Mouse (Mus musculus): Measurements from ENCODE around the gene Prpf19. TPM values are rescaled to one million over a fixed set of nuclear protein-coding genes. Genes with fewer than 3 reads are reported as not detected.

The Prpf19 gene
- total and polyA plus RNA-seq, 3 experiments, result 216 to 432 (median 243) TPM

- Histone ChIP-seq H3K36me3 (ENCODE audit: control insufficient read depth, insufficient read depth, low read length) (no peaks in the 10 kb centered on the region), H3K27ac (no peak overlapping the region), H3K27me3 (ENCODE audit: control insufficient read depth, insufficient read depth, low read length) (no peaks in the 10 kb centered on the region), H3K4me3 (no peak overlapping the region), H3K4me1 (ENCODE audit: control insufficient read depth, insufficient read depth, low read length) (no peaks in the 10 kb centered on the region), H3K9ac (ENCODE audit: low read depth, low read length) (no peak overlapping the region), H3K79me2 (replicated peaks; ENCODE audit: control insufficient read depth, insufficient read depth, low read length) (no peaks in the 10 kb centered on the region)
- intact Hi-C loops (cut with DNase I), result no loop called here
- no peak for TF ChIP-seq EP300 (IDR thresholded peaks at IDR 0.05; ENCODE audit: insufficient read depth, low read depth, low read length)
- no peak for TF ChIP-seq CTCF (IDR thresholded peaks at IDR 0.05)
- TF ChIP-seq POLR2A (IDR thresholded peaks at IDR 0.05; ENCODE audit: insufficient read depth, low read depth, low read length), result no peak
- DNase-seq, result no peak
- WGBS, result 19% methylated on average over 5 of the region's 5 CpGs
Measured at GRCm38 (mm10) chr19:10935029-10935428, 40.0 kb downstream of the Prpf19 start.

GRCm38 (mm10) chr19:10936077-10936476 is 41.0 kb downstream of the Prpf19 start:
- TF ChIP-seq POLR2A (IDR thresholded peaks at IDR 0.05; ENCODE audit: insufficient read depth, low read depth, low read length) (no peak), EP300 (IDR thresholded peaks at IDR 0.05; ENCODE audit: insufficient read depth, low read depth, low read length) (no peak), CTCF (IDR thresholded peaks at IDR 0.05) (no peak; the same call in 1 of the 2 replicates)
- intact Hi-C loops (cut with DNase I), result no loop called here
- Histone ChIP-seq H3K27ac (no peak overlapping the region), H3K4me3 (no peak overlapping the region), H3K4me1 (ENCODE audit: control insufficient read depth, insufficient read depth, low read length) (no peaks in the 10 kb centered on the region; the same call in 1 of the 2 replicates), H3K27me3 (ENCODE audit: control insufficient read depth, insufficient read depth, low read length) (no peaks in the 10 kb centered on the region), H3K36me3 (ENCODE audit: control insufficient read depth, insufficient read depth, low read length) (no peaks in the 10 kb centered on the region), H3K79me2 (replicated peaks; ENCODE audit: control insufficient read depth, insufficient read depth, low read length) (no peaks in the 10 kb centered on the region), H3K9ac (ENCODE audit: low read depth, low read length) (no peak overlapping the region)
- 92% methylated on average over 5 of the region's 5 CpGs for WGBS
- no peak for DNase-seq

- no peak for TF ChIP-seq CTCF (IDR thresholded peaks at IDR 0.05)
- no peak for TF ChIP-seq EP300 (IDR thresholded peaks at IDR 0.05; ENCODE audit: insufficient read depth, low read depth, low read length)
- no peak for TF ChIP-seq POLR2A (IDR thresholded peaks at IDR 0.05; ENCODE audit: insufficient read depth, low read depth, low read length)
- Histone ChIP-seq H3K4me1 (ENCODE audit: control insufficient read depth, insufficient read depth, low read length) (no peaks in the 10 kb centered on the region; the same call in 1 of the 2 replicates), H3K27me3 (ENCODE audit: control insufficient read depth, insufficient read depth, low read length) (no peaks in the 10 kb centered on the region), H3K4me3 (no peak within 1 kb of the TSS), H3K36me3 (ENCODE audit: control insufficient read depth, insufficient read depth, low read length) (no peaks in the 10 kb centered on the region), H3K9ac (ENCODE audit: low read depth, low read length) (no peak within 1 kb of the TSS), H3K79me2 (replicated peaks; ENCODE audit: control insufficient read depth, insufficient read depth, low read length) (no peaks in the 10 kb centered on the region), H3K27ac (no peak within 1 kb of the TSS)
- no peak for DNase-seq
- 25% methylated on average over 5 of the region's 5 CpGs for WGBS
- intact Hi-C loops (cut with DNase I), result no loop called here
Measured at GRCm38 (mm10) chr19:10937110-10937563, 42.1 kb downstream of the Prpf19 start, which contains the start of gene Ptgdr2. Gene Ptgdr2, plus strand, starts transcription at chr19:10937160.

GRCm38 (mm10) chr19:10938771-10939170 is 43.7 kb downstream of the Prpf19 start:
- Histone ChIP-seq H3K4me3 (no peak overlapping the region), H3K36me3 (ENCODE audit: control insufficient read depth, insufficient read depth, low read length) (no peaks in the 10 kb centered on the region), H3K4me1 (ENCODE audit: control insufficient read depth, insufficient read depth, low read length) (no peaks in the 10 kb centered on the region; the same call in 1 of the 2 replicates), H3K27me3 (ENCODE audit: control insufficient read depth, insufficient read depth, low read length) (no peaks in the 10 kb centered on the region), H3K27ac (no peak overlapping the region), H3K79me2 (replicated peaks; ENCODE audit: control insufficient read depth, insufficient read depth, low read length) (no peaks in the 10 kb centered on the region), H3K9ac (ENCODE audit: low read depth, low read length) (no peak overlapping the region)
- TF ChIP-seq EP300 (IDR thresholded peaks at IDR 0.05; ENCODE audit: insufficient read depth, low read depth, low read length) (no peak), POLR2A (IDR thresholded peaks at IDR 0.05; ENCODE audit: insufficient read depth, low read depth, low read length) (no peak), CTCF (IDR thresholded peaks at IDR 0.05) (no peak)
- DNase-seq, result no peak
- 45% methylated on average over 3 of the region's 3 CpGs for WGBS
- intact Hi-C loops (cut with DNase I), result no loop called here

GRCm38 (mm10) chr19:10940097-10940800 is 45.2 kb downstream of the Prpf19 start:
- peak; percentile 53 to 63 for DNase-seq
- WGBS, result 29% methylated on average over 37 of the region's 37 CpGs
- Histone ChIP-seq H3K36me3 (ENCODE audit: control insufficient read depth, insufficient read depth, low read length) (no peaks in the 10 kb centered on the region), H3K9ac (ENCODE audit: low read depth, low read length) (no peak overlapping the region), H3K27me3 (ENCODE audit: control insufficient read depth, insufficient read depth, low read length) (no peaks in the 10 kb centered on the region), H3K79me2 (replicated peaks; ENCODE audit: control insufficient read depth, insufficient read depth, low read length) (no peaks in the 10 kb centered on the region), H3K27ac (no peak overlapping the region), H3K4me1 (ENCODE audit: control insufficient read depth, insufficient read depth, low read length) (no peaks in the 10 kb centered on the region; the same call in 1 of the 2 replicates), H3K4me3 (peak overlapping the region; percentile 20; the same call in 1 of the 2 replicates)
- no peak for TF ChIP-seq EP300 (IDR thresholded peaks at IDR 0.05; ENCODE audit: insufficient read depth, low read depth, low read length)
- TF ChIP-seq CTCF (IDR thresholded peaks at IDR 0.05), result peak; percentile 75
- intact Hi-C loops (cut with DNase I), result no loop called here

- Histone ChIP-seq H3K4me1 (ENCODE audit: control insufficient read depth, insufficient read depth, low read length) (no peaks in the 10 kb centered on the region; the same call in 1 of the 2 replicates), H3K79me2 (replicated peaks; ENCODE audit: control insufficient read depth, insufficient read depth, low read length) (no peaks in the 10 kb centered on the region), H3K9ac (ENCODE audit: low read depth, low read length) (peak overlapping the region; percentile 24; the same call in 1 of the 2 replicates), H3K36me3 (ENCODE audit: control insufficient read depth, insufficient read depth, low read length) (no peaks in the 10 kb centered on the region), H3K27me3 (ENCODE audit: control insufficient read depth, insufficient read depth, low read length) (no peaks in the 10 kb centered on the region), H3K27ac (no peak overlapping the region), H3K4me3 (peak overlapping the region; percentile 20; the same call in 1 of the 2 replicates)
- TF ChIP-seq POLR2A (IDR thresholded peaks at IDR 0.05; ENCODE audit: insufficient read depth, low read depth, low read length) (no peak), CTCF (IDR thresholded peaks at IDR 0.05) (no peak), EP300 (IDR thresholded peaks at IDR 0.05; ENCODE audit: insufficient read depth, low read depth, low read length) (no peak)
- WGBS, result 21% methylated on average over 40 of the region's 40 CpGs
- no peak for DNase-seq
- intact Hi-C loops (cut with DNase I), result no loop called here
Measured at GRCm38 (mm10) chr19:10940801-10941457, 45.9 kb downstream of the Prpf19 start.
